Mouse (Mus musculus): ENCODE data around the gene Tor1a.

DNA sequence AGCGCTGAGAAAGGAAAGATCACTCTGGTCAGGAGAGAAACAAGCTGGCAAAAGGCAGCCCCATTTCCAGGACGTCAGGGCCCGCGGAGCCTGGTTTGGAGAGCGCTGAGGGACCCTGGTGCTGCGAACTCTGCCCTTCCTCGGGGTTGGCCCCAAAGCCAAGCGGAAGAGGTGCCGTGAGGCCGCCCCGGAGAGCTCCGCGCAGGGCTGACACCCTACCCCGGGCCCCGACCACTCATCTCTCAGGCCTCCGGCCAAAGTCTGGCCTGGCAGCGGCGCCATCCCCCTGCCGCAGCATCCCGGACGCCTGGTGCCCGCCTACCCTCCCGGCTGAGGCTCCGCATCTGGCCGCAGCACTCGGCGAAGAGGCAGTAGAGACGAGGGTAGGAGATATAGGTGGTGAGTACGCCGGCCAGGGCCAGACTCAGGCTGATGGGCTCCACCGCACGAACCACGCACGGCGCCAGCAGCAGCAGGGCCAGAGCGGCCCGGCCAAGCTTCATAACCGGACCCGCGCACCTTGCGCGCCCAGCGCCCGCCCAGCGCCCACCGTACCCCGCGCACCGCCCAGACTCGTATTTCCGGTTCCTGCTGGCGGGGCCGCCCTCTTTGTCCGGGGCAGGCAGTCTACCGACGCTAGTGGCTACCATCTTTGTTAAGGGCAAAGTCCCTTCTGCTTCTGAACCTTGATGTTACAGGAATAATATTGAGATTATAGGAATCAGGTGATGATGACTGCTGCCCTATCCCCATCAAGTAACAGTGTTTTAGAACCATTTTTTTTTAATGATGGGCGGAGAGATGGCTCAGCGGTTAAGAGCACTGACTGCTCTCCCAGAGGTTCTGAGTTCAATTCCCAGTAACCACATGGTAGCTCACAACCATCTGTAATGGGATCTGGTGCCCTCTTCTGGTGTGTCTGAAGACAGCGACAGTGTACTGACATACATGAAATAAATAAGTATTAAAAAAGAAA, at the start of gene Tor1a:
- TF ChIP-seq CTCF (IDR thresholded peaks at IDR 0.05; ENCODE audit: borderline replicate concordance, insufficient read depth, low read depth, low read length) = no peak
- peak; percentile 78 for TF ChIP-seq POLR2A (IDR thresholded peaks at IDR 0.05; ENCODE audit: borderline replicate concordance, insufficient read depth, low read length)
